32 mouse cellular contexts compared by ENCODE assay signal in the genomic region with DNA sequence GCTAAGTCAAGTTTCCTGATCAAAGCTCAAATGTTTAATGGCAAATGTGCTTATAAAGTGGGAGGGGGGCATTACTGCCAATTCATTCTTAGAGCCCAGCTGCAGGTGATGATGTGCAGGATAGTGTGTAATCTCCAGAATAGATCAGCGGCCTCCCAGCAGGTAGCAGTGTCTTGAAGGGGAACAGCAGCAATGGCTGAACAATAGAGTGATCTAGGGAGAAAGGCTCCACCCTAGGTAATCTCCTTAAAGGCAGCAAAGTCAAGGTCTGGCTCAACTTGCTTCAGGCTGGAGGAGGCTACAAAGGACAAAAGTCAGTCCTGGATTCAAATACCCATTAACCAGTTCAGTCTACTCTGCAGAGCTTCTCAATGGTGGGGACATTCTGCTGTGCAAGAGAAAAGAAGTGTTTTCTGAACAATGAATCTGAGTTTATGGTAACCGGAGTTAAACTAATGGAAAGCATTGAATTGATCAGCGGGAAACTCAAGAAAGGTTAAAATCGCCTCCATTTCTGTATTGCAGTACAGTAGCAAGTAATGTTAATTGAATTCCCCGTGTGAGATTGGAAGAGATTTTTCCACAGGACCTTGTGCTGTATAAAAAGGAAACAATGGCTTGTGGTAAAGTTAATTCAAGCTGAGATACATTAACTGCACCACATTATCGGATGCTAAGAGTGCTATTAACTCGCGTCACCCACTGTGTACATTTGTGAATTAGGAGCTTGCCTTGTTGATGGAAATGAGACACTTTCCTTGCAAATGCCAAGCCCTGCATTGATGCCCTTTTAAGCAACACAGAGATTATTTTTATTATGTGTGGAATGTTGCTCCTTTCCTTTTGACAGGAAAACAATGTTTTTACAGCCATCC.
DNase-seq lines count a peak whose midpoint lies in the region; ATAC-seq and TF ChIP-seq lines count a peak whose summit lies in the region.
"Had no signal": no experiment of that assay in that cellular context is flagged by ENCODE, and none has a peak within 500 bp of the region (broad histone marks: within the 10 kb centered on the region; RNA-seq: fewer than 3 reads in every experiment).

No protein-coding gene starts in this region.

- H3K4me2 ChIP-seq in forebrain, embryonic 15.5 days (replicated peaks): no peak overlapping the region
- H3K4me2 ChIP-seq in forebrain, embryonic 16.5 days (ENCODE audit: low read length): no peak overlapping the region
- no peak overlapping the region for H3K4me2 ChIP-seq in neural tube, embryonic 14.5 days (ENCODE audit: low read depth, low read length)
- H3K4me2 ChIP-seq: heart, embryonic 11.5 days; hindbrain, embryonic 15.5 days; kidney, embryonic 15.5 days; liver, embryonic 12.5 days; midbrain, embryonic 13.5 days; stomach, embryonic 15.5 days had no signal

- H3K9ac ChIP-seq in forebrain, embryonic 15.5 days (replicated peaks): no peak overlapping the region
- no peak overlapping the region for H3K9ac ChIP-seq in forebrain, embryonic 16.5 days (replicated peaks; ENCODE audit: low read depth, low read length)
- no peak overlapping the region for H3K9ac ChIP-seq in ES-Bruce4 (ENCODE audit: low read depth, poor library complexity, severe bottlenecking)
- no peak overlapping the region for H3K9ac ChIP-seq in neural tube, embryonic 14.5 days (replicated peaks; ENCODE audit: low read depth, low read length)
- H3K9ac ChIP-seq: hindbrain, embryonic 15.5 days; kidney, embryonic 15.5 days; liver, embryonic 12.5 days; liver, postnatal 0 days; midbrain, embryonic 13.5 days; stomach, embryonic 15.5 days had no signal

- no peak for TF ChIP-seq CTCF in ES-Bruce4 (IDR thresholded peaks at IDR 0.05; ENCODE audit: low read depth, low read length)
- no peak for TF ChIP-seq CTCF in layer of hippocampus, adult 2 months (conservative IDR thresholded peaks at IDR 0.05)

- ATAC-seq in forebrain, embryonic 15.5 days (replicated peaks): peak; percentile 41; the same call in 1 of the 2 replicates
- no peak for ATAC-seq in forebrain, embryonic 16.5 days
- peak; percentile 61; the same call in 1 of the 2 replicates for ATAC-seq in neural tube, embryonic 14.5 days (ENCODE audit: low read depth)
- ATAC-seq: activated CD4-positive, CD25-positive, alpha-beta regulatory T cell, adult 4 months; CD4-positive, CD25-positive, alpha-beta regulatory T cell, adult 4 months; liver, embryonic 12.5 days; liver, postnatal 0 days; midbrain, embryonic 13.5 days; Patski had no signal

- H3K4me3 ChIP-seq in forebrain, embryonic 15.5 days: no peak overlapping the region
- no peak overlapping the region for H3K4me3 ChIP-seq in forebrain, embryonic 16.5 days (replicated peaks; ENCODE audit: low read length)
- no peak overlapping the region for H3K4me3 ChIP-seq in ES-Bruce4 (ENCODE audit: low read depth, low read length)
- H3K4me3 ChIP-seq in neural tube, embryonic 14.5 days (ENCODE audit: low read depth, low read length): no peak overlapping the region
- no peak overlapping the region for H3K4me3 ChIP-seq in layer of hippocampus, adult 2 months
- H3K4me3 ChIP-seq: gastrocnemius, adult 2 months; hindbrain, embryonic 15.5 days; kidney, embryonic 15.5 days; liver, embryonic 12.5 days; megakaryocyte, embryonic 14.5 days; midbrain, embryonic 13.5 days; stomach, embryonic 15.5 days had no signal

- TF ChIP-seq POLR2A in ES-Bruce4 (IDR thresholded peaks at IDR 0.05; ENCODE audit: insufficient read depth, low read length): no peak

- peak; percentile 97 for DNase-seq in R1 (ENCODE audit: low read depth, low spot score)
- no peak for DNase-seq in layer of hippocampus, adult 2 months (ENCODE audit: low spot score in 2 of 2)
- DNase-seq in spleen, postnatal 14 days (ENCODE audit: low spot score in 2 of 2): no peak
- DNase-seq: adrenal gland, adult 2 months; cerebellum, adult 11 months; cerebellum, adult 9-10 months; cerebellum, postnatal 36 days; gastrocnemius, adult 2 months; gastrocnemius, postnatal 36 days; heart, adult 18-20 months; heart, postnatal 36 days; kidney, adult 18-20 months; kidney, postnatal 25 days; left cerebral cortex, postnatal 4 days; liver, postnatal 0 days; lung, postnatal 4 days; right cerebral cortex, postnatal 14 days; thymus, postnatal 14 days had no signal

- 32% methylated on average over 8 of the region's 8 CpGs for WGBS in forebrain, embryonic 15.5 days
- WGBS in forebrain, embryonic 16.5 days: 26% methylated on average over 8 of the region's 8 CpGs
- WGBS in neural tube, embryonic 14.5 days: 43% methylated on average over 8 of the region's 8 CpGs

- H3K27ac ChIP-seq in forebrain, embryonic 15.5 days (replicated peaks): no peak overlapping the region
- H3K27ac ChIP-seq in forebrain, embryonic 16.5 days (ENCODE audit: low read length): no peak overlapping the region
- peak overlapping the region; percentile 56 for H3K27ac ChIP-seq in ES-Bruce4 (ENCODE audit: insufficient read depth, low read length)
- H3K27ac ChIP-seq in neural tube, embryonic 14.5 days (ENCODE audit: low read depth, low read length): 0 out of 2 replicates have a peak overlapping the region, but pooled peaks have one; percentile 16
- H3K27ac ChIP-seq in layer of hippocampus, adult 2 months: no peak overlapping the region
- H3K27ac ChIP-seq: gastrocnemius, adult 2 months; hindbrain, embryonic 15.5 days; kidney, embryonic 15.5 days; liver, embryonic 12.5 days; midbrain, embryonic 13.5 days; stomach, embryonic 15.5 days had no signal

- no peaks in the 10 kb centered on the region for H3K9me3 ChIP-seq in forebrain, embryonic 15.5 days
- H3K9me3 ChIP-seq in forebrain, embryonic 16.5 days (ENCODE audit: control insufficient read depth, low read length): no peaks in the 10 kb centered on the region
- H3K9me3 ChIP-seq in ES-Bruce4 (replicated peaks; ENCODE audit: control insufficient read depth, insufficient read depth, low read length, poor library complexity, severe bottlenecking): peaks cover 3% of the 10 kb centered on the region; the same call in 1 of the 2 replicates
- H3K9me3 ChIP-seq in neural tube, embryonic 14.5 days (ENCODE audit: control insufficient read depth, low read length): no peaks in the 10 kb centered on the region
- H3K9me3 ChIP-seq: hindbrain, embryonic 15.5 days; kidney, embryonic 15.5 days; liver, embryonic 12.5 days; megakaryocyte, embryonic 14.5 days; midbrain, embryonic 13.5 days; stomach, embryonic 15.5 days had no signal

- H3K4me1 ChIP-seq in forebrain, embryonic 15.5 days: no peaks in the 10 kb centered on the region
- no peaks in the 10 kb centered on the region for H3K4me1 ChIP-seq in forebrain, embryonic 16.5 days (replicated peaks; ENCODE audit: control insufficient read depth, insufficient read depth, low read length)
- peaks cover 1% of the 10 kb centered on the region for H3K4me1 ChIP-seq in ES-Bruce4 (ENCODE audit: control insufficient read depth, insufficient read depth, low read length)
- H3K4me1 ChIP-seq in neural tube, embryonic 14.5 days (ENCODE audit: control insufficient read depth, insufficient read depth, low read length): no peaks in the 10 kb centered on the region
- H3K4me1 ChIP-seq: hindbrain, embryonic 15.5 days; kidney, embryonic 15.5 days; liver, embryonic 12.5 days; megakaryocyte, embryonic 14.5 days; midbrain, embryonic 13.5 days; stomach, embryonic 15.5 days had no signal

- H3K36me3 ChIP-seq in forebrain, embryonic 15.5 days: no peaks in the 10 kb centered on the region
- no peaks in the 10 kb centered on the region for H3K36me3 ChIP-seq in forebrain, embryonic 16.5 days (ENCODE audit: control insufficient read depth, insufficient read depth)
- H3K36me3 ChIP-seq in ES-Bruce4 (ENCODE audit: control insufficient read depth, insufficient read depth, low read length, poor library complexity, severe bottlenecking): no peaks in the 10 kb centered on the region
- no peaks in the 10 kb centered on the region for H3K36me3 ChIP-seq in neural tube, embryonic 14.5 days (ENCODE audit: control insufficient read depth, insufficient read depth, low read length)
- H3K36me3 ChIP-seq: hindbrain, embryonic 15.5 days; kidney, embryonic 15.5 days; liver, embryonic 12.5 days; midbrain, embryonic 13.5 days; stomach, embryonic 15.5 days had no signal

- no peaks in the 10 kb centered on the region for H3K27me3 ChIP-seq in forebrain, embryonic 15.5 days
- H3K27me3 ChIP-seq in forebrain, embryonic 16.5 days (replicated peaks; ENCODE audit: control insufficient read depth, insufficient read depth, low read length): no peaks in the 10 kb centered on the region
- no peaks in the 10 kb centered on the region for H3K27me3 ChIP-seq in ES-Bruce4 (ENCODE audit: control insufficient read depth, insufficient read depth, low read length, poor library complexity, severe bottlenecking)
- H3K27me3 ChIP-seq in neural tube, embryonic 14.5 days (ENCODE audit: control insufficient read depth, insufficient read depth, low read length): no peaks in the 10 kb centered on the region
- H3K27me3 ChIP-seq: hindbrain, embryonic 15.5 days; kidney, embryonic 15.5 days; liver, embryonic 12.5 days; megakaryocyte, embryonic 14.5 days; midbrain, embryonic 13.5 days; Patski; stomach, embryonic 15.5 days had no signal

- peak; percentile 80 for TF ChIP-seq EP300 in ES-Bruce4 (IDR thresholded peaks at IDR 0.05; ENCODE audit: insufficient read depth, low read depth, low read length)

Comparison
In these comparisons a context has a peak if more than half of its experiments do, and no peak if none do; other contexts are left out.
1. H3K27ac ChIP-seq: peak in ES-Bruce4 (single experiment) and neural tube, embryonic 14.5 days (single experiment); none in forebrain, embryonic 15.5 days (single experiment), forebrain, embryonic 16.5 days (single experiment) and layer of hippocampus, adult 2 months (single experiment).